Mouse (Mus musculus): ENCODE measurements around the gene E130116L18Rik. TPM values are rescaled to one million over a fixed set of nuclear protein-coding genes. Genes with fewer than 3 reads are reported as not detected.

The E130116L18Rik gene
- not detected in 2 replicates for polyA plus RNA-seq (2014; fragmentation: Nextera tagmentation; extraction: Ambion mirVana)

DNA sequence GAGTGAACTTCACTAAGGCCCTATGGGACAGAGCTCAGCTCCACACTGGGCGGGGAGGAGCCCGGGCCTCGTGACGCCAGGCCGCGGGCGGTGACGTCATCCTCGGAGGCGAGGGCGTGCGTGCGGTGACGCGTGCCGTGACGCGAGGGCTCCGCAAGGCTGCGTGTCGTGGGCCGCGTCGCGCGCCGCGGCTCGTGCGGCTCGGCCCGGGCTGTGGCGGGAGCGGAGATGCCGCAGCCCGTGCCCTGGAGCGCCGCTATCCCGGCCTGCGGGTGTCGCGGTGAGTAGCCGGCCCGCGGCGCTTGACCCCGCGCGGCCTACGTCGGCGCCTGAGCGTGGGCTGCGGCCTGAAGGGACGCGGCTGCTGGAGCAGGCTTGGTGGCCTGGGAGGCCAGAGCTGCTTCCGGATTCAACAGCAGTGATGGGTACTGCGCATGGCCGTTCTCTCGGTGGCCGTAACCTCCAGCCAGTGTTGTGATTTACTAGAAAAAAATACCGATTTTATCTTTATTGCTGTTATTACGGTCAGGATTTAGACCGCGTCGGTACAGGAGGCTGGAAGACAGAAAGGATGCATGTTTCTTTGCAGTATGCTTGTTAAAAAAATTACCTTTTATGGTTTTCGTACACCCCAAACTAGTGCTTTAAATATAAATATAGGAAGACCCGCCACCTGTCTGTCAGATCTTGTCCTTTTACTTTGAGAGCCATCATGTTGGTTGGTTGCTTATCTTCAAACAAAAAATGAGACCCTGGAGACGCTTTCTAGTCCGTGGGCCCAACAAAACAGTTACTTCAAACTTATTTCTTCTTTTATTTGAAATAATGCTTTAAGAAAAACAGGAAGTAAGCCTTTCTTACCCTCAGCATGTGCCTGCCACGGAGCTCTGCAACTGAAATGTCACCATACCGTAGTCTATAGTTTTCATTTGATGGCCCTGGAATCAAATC, at the start of gene E130116L18Rik:
TSS of gene E130116L18Rik (minus strand) at position 402 of the 951 bp plus-strand sequence.
- Histone ChIP-seq H3K27me3 (ENCODE audit: control insufficient read depth, insufficient read depth, low read length) (no peaks in the 10 kb centered on the region), H3K4me1 (ENCODE audit: control insufficient read depth, insufficient read depth, low read length) (no peaks in the 10 kb centered on the region), H3K36me3 (replicated peaks; ENCODE audit: control insufficient read depth, insufficient read depth, low read depth, low read length) (no peaks in the 10 kb centered on the region), H3K4me3 (ENCODE audit: low read depth, low read length) (peak within 1 kb of the TSS; percentile 71), H3K9me3 (replicated peaks; ENCODE audit: control insufficient read depth, low read length) (no peaks in the 10 kb centered on the region), H3K4me2 (ENCODE audit: low read depth, low read length) (peak within 1 kb of the TSS; percentile 59), H3K9ac (replicated peaks; ENCODE audit: low read length) (peak within 1 kb of the TSS; percentile 92), H3K27ac (replicated peaks; ENCODE audit: low read depth, low read length) (peak within 1 kb of the TSS; percentile 32; the same call in 1 of the 2 replicates)
- whole genome bisulfite sequencing: 5% methylated on average over 71 of the region's 72 CpGs
- peak; percentile 90 for DNase-seq (ENCODE audit: low spot score)
- peak; percentile 97 for ATAC-seq (replicated peaks; ENCODE audit: insufficient number of reproducible peaks, low FRiP score, low TSS enrichment, low read depth)

DNA sequence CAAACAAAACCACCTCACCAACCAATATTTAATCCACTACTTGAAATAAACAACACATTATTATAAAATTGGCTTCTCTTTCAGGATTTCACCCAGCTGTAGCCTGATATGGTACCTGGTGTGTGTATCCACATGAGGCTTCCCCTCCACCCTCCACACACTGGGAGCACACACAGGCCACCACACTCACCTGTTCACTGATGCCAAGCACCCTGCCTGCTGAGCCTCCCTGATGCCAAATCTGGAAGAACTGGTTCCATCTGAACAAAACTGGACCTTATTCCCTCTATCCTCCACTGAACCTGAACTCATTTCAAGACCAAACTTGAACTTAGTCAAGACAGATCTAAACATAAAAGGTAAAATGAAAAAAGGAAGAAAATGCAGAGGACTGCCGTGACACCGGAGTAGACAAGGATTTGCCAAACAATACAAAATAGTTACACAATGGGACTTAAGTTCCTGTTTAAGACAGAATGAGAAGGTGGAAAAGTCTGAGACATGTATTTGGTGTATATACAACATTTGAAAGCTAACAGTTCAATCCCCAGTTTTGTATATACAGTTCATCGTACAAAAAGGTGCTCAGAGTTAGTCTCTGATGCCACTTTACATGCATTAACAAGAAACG, 45.4 kb upstream of the E130116L18Rik start:
- Histone ChIP-seq H3K9me3 (replicated peaks; ENCODE audit: control insufficient read depth, low read length) (no peaks in the 10 kb centered on the region), H3K36me3 (replicated peaks; ENCODE audit: control insufficient read depth, insufficient read depth, low read depth, low read length) (no peaks in the 10 kb centered on the region; the same call in 1 of the 2 replicates), H3K4me1 (ENCODE audit: control insufficient read depth, insufficient read depth, low read length) (no peaks in the 10 kb centered on the region), H3K27ac (replicated peaks; ENCODE audit: low read depth, low read length) (no peak overlapping the region), H3K4me2 (ENCODE audit: low read depth, low read length) (no peak overlapping the region), H3K9ac (replicated peaks; ENCODE audit: low read length) (no peak overlapping the region), H3K27me3 (ENCODE audit: control insufficient read depth, insufficient read depth, low read length) (no peaks in the 10 kb centered on the region), H3K4me3 (ENCODE audit: low read depth, low read length) (no peak overlapping the region)
- ATAC-seq (replicated peaks; ENCODE audit: insufficient number of reproducible peaks, low FRiP score, low TSS enrichment, low read depth) (no peak), DNase-seq (ENCODE audit: low spot score) (no peak)
- WGBS: 93% methylated on average over 4 of the region's 4 CpGs

DNA sequence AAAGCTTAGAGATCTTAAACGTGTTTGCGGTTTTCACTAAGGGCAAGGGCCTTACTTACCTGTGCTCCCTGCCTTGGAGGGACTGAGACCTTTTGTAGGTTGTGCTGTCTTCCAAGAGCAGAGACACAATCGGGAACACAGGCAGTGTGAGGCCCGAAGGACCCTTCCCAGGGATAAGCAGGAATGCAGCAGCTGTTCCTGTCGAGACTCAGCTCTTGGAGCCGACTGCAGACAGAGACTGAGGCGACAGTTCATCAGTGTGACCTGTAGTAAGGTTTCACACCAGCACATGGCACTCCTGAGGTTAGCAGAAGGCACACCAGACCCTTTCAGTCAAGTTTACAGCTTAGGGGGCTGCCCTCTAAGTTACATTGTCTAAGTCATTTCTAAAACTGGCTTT, 39.3 kb upstream of the E130116L18Rik start:
- no peak overlapping the region for H3K27ac ChIP-seq (replicated peaks; ENCODE audit: low read depth, low read length)
- H3K4me2 ChIP-seq (ENCODE audit: low read depth, low read length): no peak overlapping the region
- no peaks in the 10 kb centered on the region for H3K9me3 ChIP-seq (replicated peaks; ENCODE audit: control insufficient read depth, low read length)
- H3K4me1 ChIP-seq (ENCODE audit: control insufficient read depth, insufficient read depth, low read length): no peaks in the 10 kb centered on the region
- H3K9ac ChIP-seq (replicated peaks; ENCODE audit: low read length): no peak overlapping the region
- WGBS: 85% methylated on average over 7 of the region's 7 CpGs
- no peaks in the 10 kb centered on the region for H3K27me3 ChIP-seq (ENCODE audit: control insufficient read depth, insufficient read depth, low read length)
- no peak for DNase-seq (ENCODE audit: low spot score)
- no peak overlapping the region for H3K4me3 ChIP-seq (ENCODE audit: low read depth, low read length)
- H3K36me3 ChIP-seq (replicated peaks; ENCODE audit: control insufficient read depth, insufficient read depth, low read depth, low read length): no peaks in the 10 kb centered on the region
- ATAC-seq (replicated peaks; ENCODE audit: insufficient number of reproducible peaks, low FRiP score, low TSS enrichment, low read depth): no peak

DNA sequence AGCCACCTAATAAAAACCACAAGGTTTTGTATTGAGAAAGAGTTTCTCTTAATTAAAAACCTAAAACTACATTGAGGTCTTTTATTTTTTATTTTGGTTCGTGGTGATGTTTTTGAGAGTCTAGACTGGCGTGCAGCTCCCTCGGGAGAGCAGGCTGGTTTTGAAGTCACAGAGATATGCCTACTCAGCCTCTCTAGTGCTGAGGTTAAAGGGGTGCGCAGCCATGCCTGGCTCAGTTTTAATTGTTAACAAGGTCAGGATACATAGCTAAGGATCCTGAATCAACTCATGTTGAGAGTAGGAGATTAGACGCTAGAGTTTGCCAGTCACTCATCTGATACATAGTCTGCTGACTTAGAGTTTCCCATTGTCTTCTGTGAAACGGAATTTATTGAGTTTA, 38.5 kb upstream of the E130116L18Rik start:
- H3K4me2 ChIP-seq (ENCODE audit: low read depth, low read length): no peak overlapping the region
- DNase-seq (ENCODE audit: low spot score): no peak
- H3K27ac ChIP-seq (replicated peaks; ENCODE audit: low read depth, low read length): no peak overlapping the region
- H3K4me3 ChIP-seq (ENCODE audit: low read depth, low read length): no peak overlapping the region
- H3K9me3 ChIP-seq (replicated peaks; ENCODE audit: control insufficient read depth, low read length): no peaks in the 10 kb centered on the region
- H3K4me1 ChIP-seq (ENCODE audit: control insufficient read depth, insufficient read depth, low read length): no peaks in the 10 kb centered on the region
- no peak overlapping the region for H3K9ac ChIP-seq (replicated peaks; ENCODE audit: low read length)
- 76% methylated on average over 6 of the region's 6 CpGs for WGBS
- no peak for ATAC-seq (replicated peaks; ENCODE audit: insufficient number of reproducible peaks, low FRiP score, low TSS enrichment, low read depth)
- no peaks in the 10 kb centered on the region for H3K27me3 ChIP-seq (ENCODE audit: control insufficient read depth, insufficient read depth, low read length)
- H3K36me3 ChIP-seq (replicated peaks; ENCODE audit: control insufficient read depth, insufficient read depth, low read depth, low read length): no peaks in the 10 kb centered on the region

DNA sequence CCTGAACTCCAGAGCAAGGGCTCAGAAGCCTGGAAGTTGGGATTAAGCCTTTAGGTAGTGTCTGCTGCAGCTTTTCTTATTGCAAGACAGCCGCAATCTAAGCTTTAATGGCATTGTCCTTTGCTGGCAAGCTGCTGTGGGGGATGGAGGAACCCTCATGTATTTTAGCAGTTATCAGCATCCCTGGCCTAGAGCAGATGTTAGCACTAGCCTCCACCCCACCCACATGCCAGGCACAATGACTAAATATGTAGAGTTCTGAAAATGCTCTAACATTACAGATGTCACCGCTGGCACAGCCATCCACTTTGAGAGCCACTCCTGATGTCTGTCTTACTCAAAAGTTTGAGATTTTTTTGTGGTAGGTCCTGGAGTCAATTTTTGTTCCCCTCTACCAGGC, 33.7 kb upstream of the E130116L18Rik start:
- H3K4me2 ChIP-seq (ENCODE audit: low read depth, low read length): no peak overlapping the region
- H3K27ac ChIP-seq (replicated peaks; ENCODE audit: low read depth, low read length): no peak overlapping the region
- no peak for DNase-seq (ENCODE audit: low spot score)
- no peaks in the 10 kb centered on the region for H3K27me3 ChIP-seq (ENCODE audit: control insufficient read depth, insufficient read depth, low read length)
- WGBS: 85% methylated on average over 2 of the region's 2 CpGs
- no peak for ATAC-seq (replicated peaks; ENCODE audit: insufficient number of reproducible peaks, low FRiP score, low TSS enrichment, low read depth)
- no peaks in the 10 kb centered on the region for H3K9me3 ChIP-seq (replicated peaks; ENCODE audit: control insufficient read depth, low read length)
- no peaks in the 10 kb centered on the region for H3K36me3 ChIP-seq (replicated peaks; ENCODE audit: control insufficient read depth, insufficient read depth, low read depth, low read length)
- no peak overlapping the region for H3K4me3 ChIP-seq (ENCODE audit: low read depth, low read length)
- H3K9ac ChIP-seq (replicated peaks; ENCODE audit: low read length): no peak overlapping the region
- H3K4me1 ChIP-seq (ENCODE audit: control insufficient read depth, insufficient read depth, low read length): no peaks in the 10 kb centered on the region

DNA sequence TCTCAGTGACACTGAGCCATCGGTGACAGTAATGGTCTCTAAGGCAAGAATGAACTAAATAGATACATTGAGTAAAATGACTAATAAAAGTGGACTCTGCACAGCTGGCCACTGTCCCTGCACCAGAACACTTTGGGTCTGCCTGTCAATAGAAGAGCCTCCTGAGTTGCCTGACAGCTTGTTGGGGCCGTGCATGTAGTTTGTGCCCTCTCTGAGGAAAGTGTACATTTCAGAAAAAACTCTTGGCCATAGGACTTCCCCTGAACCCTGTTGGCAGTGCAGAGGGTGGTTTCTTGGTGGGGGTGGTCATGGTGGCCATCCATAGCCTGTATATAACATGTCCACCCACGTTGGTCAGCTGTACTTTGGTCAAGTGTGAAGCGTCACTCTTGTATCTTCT, 31.5 kb upstream of the E130116L18Rik start:
- no peak for ATAC-seq (replicated peaks; ENCODE audit: insufficient number of reproducible peaks, low FRiP score, low TSS enrichment, low read depth)
- no peak for DNase-seq (ENCODE audit: low spot score)
- H3K4me2 ChIP-seq (ENCODE audit: low read depth, low read length): no peak overlapping the region
- H3K27ac ChIP-seq (replicated peaks; ENCODE audit: low read depth, low read length): no peak overlapping the region
- no peak overlapping the region for H3K4me3 ChIP-seq (ENCODE audit: low read depth, low read length)
- H3K4me1 ChIP-seq (ENCODE audit: control insufficient read depth, insufficient read depth, low read length): no peaks in the 10 kb centered on the region
- no peaks in the 10 kb centered on the region for H3K9me3 ChIP-seq (replicated peaks; ENCODE audit: control insufficient read depth, low read length)
- no peaks in the 10 kb centered on the region for H3K27me3 ChIP-seq (ENCODE audit: control insufficient read depth, insufficient read depth, low read length)
- H3K9ac ChIP-seq (replicated peaks; ENCODE audit: low read length): no peak overlapping the region
- no peaks in the 10 kb centered on the region for H3K36me3 ChIP-seq (replicated peaks; ENCODE audit: control insufficient read depth, insufficient read depth, low read depth, low read length)
- 93% methylated on average over 4 of the region's 4 CpGs for WGBS

DNA sequence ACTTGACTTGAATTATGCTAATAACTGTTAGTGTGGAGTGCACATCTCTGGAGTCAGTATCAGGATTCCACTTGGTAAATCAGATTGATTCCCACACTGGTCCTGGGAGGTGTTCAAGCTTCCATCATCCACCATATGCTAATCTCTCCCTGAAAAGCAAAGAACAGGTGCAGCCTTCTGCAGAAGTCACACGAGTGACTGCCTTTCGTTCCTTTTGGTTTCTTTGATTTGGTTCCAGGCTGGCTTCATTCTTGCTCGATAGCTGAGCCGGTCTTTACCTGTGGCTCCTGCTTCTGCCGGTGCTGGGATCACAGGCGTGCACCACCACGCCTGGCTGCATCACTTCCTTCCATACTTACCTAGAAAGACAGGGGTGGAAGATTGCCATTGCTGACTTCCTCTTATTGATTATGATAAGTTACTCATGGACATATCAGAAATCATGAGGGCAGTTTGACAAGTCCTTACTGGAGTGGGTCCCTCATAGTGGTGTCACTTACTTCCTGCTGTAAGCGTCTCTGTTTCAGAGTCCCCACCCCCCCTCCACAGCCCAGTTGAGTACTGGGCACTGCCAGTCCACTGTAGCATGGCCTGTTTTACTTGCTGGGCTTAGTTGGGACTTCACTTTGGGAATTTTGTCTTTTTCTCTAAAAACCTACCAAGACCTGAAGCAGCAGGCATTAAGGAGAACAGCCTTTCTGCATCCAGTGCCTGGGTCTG, 30.0 kb upstream of the E130116L18Rik start:
- H3K4me1 ChIP-seq (ENCODE audit: control insufficient read depth, insufficient read depth, low read length): no peaks in the 10 kb centered on the region
- H3K27me3 ChIP-seq (ENCODE audit: control insufficient read depth, insufficient read depth, low read length): no peaks in the 10 kb centered on the region
- H3K4me2 ChIP-seq (ENCODE audit: low read depth, low read length): no peak overlapping the region
- no peak for DNase-seq (ENCODE audit: low spot score)
- H3K36me3 ChIP-seq (replicated peaks; ENCODE audit: control insufficient read depth, insufficient read depth, low read depth, low read length): no peaks in the 10 kb centered on the region
- H3K9me3 ChIP-seq (replicated peaks; ENCODE audit: control insufficient read depth, low read length): no peaks in the 10 kb centered on the region
- no peak overlapping the region for H3K27ac ChIP-seq (replicated peaks; ENCODE audit: low read depth, low read length)
- no peak for ATAC-seq (replicated peaks; ENCODE audit: insufficient number of reproducible peaks, low FRiP score, low TSS enrichment, low read depth)
- H3K9ac ChIP-seq (replicated peaks; ENCODE audit: low read length): no peak overlapping the region
- 90% methylated on average over 8 of the region's 8 CpGs for WGBS
- H3K4me3 ChIP-seq (ENCODE audit: low read depth, low read length): no peak overlapping the region

Data from embryonic facial prominence, embryonic 11.5 days (tissue).